Mouse (Mus musculus) CD4-positive, CD25-positive, alpha-beta regulatory T cell, adult 4 months (primary cell): ENCODE results near the gene Zfp91. TPM values are rescaled to one million over a fixed set of nuclear protein-coding genes. Genes with fewer than 3 reads are reported as not detected.
"Not testable (repeated sequence)": the region's sequence is repeated elsewhere in the genome, so short reads cannot be mapped to it uniquely, and the experiment has no call there.

Source experiments
- ATAC-seq: one replicate; pipeline ENCODE4 v1.8.0; 2017
- polyA plus RNA-seq, 2 experiments: library from polyadenylated mRNA; unstranded; fragments of 100-300 nt; shearing (Covaris generic); gene quantifications; one replicate each; pipeline ENCODE4 v1.2.1; 2017

Gene Zfp91
- polyA plus RNA-seq, 2 experiments from 2014 or later = 21.2 to 22.9 TPM

DNA sequence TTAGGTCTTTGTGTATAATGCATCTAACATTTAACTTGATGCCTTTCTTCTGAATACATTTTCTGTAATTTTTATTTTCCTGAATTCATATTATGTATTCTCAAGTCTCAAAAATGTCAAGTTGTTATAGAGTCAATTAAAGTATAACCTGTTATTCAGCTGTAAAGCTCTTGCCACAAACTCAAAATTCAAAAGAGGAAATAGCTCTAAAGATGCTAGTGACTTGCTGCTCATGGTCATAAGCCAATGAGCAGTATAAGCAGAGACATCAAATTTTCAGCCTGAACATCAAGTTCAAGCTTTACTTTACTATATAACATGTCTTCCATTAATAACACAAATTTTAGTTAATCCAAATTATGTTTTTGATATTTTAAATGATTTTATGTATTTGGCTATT is 3.6 kb downstream of the Zfp91 start:
- no peak for ATAC-seq

DNA sequence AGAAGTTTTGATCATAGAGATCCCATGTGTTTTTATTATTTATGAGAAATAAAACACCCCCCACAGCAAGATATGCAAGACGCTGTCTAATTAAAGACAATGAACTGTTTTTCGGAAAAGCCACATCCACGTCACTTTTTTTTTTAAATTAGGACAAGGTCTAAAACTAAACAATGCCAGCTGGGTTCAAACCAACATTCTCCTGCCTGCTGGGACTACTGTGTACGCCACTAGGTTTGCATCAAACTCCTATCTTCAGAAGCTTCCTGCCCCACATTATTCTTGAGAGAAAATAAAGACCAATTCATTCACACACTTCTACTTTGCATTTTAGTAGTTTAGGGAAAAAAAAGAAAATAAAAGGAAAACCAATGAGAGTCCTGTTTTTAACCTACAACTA is 8.2 kb downstream of the Zfp91 start:
- no peak for ATAC-seq

DNA sequence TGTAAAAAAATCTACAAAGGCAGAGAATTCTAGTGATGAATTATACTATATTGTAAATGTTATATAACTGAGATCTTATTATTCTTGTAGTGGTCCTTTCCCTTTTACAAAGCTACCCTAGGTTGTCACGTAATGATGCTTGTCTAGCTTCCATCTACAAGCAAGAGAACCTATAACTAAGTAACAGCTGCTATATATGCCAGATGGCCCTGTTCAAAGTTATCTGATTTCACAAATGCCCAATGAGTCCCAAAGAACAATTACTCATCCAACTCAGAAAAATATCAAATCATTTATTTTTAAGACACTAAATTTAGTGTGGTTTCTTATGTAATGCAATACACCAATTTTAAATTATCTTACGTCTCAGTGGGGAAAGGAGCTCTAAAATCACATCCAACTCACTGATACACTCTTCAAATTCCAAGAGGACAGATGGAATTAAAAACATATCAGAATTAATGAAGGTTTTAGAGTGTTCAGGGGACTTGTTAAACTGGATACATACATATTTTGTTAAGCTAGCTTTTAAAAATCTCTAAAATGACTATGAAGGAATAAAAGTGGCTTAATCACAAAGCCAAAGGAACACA is 9.0 kb downstream of the Zfp91 start:
- no peak for ATAC-seq

DNA sequence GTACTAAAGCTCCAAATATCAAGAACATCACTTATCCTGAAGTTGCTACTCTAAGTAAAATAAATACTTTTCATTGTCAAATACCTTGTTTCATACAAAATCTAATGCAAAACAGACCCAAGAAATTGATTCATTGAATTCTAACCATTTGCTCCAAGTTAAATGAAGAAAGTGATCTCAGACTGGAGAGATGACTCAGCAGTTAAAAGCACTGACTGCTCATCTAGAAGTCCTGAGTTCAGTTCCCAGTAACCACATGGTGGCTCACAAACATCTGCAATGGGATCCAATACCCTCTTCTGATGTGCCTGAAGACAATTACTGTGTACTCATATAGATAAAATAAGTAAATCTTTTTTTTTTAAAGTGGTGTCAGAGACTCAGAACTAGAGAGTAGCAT is 15.5 kb downstream of the Zfp91 start:
- ATAC-seq = no peak

DNA sequence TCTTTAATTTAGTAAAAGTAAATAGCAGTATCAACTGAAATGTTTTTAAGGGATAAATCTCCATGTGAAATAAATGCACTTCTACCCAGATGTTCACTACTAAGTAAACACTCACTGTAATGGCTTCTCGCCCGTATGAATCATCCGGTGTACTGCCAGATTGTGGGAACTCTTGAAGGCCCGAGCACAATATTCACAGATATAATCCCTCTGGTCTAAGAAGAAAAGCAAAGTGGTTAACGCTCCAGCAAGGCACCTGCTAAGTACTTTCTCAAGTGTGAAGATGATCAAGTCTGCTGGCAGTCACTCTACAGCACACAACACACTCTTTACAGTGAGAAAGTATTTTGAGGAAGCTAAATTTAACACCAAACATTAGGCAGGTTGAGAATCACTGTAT is 25.0 kb downstream of the Zfp91 start:
- no peak for ATAC-seq

DNA sequence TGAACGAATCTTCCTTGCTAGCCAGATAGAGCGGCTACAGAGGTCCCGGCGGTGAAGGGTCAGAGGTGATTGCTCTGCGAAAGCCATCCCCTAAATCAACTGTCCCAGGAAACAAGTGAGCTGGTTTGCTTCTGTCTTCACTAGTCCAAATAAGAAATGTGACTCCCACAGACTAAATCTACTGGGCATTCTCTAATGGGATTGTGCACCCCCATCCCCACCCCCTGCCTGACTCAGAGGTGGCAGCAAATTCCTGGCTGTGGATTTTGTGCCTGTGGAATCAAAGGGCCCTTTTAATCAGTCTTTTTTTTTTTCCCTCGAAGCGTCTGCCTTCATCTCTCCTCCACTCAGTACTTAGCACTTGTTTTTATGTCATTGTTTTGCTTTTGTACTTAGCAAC is 30.6 kb downstream of the Zfp91 start, which contains the start of gene Cntf:
Gene Cntf, minus strand, starts transcription at position 325 of the 400 bp plus-strand sequence.
- ATAC-seq = no peak

DNA sequence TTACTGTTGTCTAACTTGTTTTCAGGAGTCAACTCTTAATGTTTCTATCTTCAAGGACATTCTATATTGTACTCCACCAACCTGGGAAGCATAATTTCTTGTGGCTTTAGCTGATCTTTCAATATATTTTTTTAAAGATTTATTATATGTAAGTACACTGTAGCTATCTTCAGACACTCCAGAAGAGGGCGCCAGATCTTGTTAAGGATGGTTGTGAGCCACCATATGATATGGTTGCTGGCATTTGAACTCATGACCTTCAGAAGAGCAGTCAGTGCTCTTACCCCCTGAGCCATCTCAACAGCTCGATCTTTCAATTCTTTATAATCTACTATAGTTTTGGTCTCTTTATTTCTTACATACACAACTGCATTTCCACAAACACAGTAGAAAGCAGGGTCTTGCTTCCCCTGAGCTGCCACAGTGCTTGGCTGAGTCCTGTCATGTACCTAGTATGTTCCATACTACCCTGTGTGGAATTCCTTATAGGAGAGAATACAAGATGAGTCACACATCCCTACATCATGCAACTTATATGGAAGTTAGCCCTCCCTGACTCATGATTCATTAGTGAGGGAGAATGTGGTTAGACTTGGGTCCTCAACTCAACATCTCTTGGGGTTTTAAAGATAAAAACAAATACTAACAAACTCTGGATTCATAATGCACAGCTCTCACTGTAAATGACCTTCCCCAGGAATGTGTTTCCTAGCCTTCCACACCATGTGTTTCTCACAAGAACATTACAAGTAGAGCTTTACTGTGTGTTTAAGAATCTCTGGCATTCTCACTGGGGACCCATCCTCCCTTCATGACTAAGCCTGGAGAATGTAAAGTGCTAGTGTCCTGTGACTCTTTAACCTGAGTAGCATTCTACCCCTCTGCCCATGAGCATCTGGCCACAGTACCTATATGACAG is 33.5 kb downstream of the Zfp91 start:
- ATAC-seq = no peak

DNA sequence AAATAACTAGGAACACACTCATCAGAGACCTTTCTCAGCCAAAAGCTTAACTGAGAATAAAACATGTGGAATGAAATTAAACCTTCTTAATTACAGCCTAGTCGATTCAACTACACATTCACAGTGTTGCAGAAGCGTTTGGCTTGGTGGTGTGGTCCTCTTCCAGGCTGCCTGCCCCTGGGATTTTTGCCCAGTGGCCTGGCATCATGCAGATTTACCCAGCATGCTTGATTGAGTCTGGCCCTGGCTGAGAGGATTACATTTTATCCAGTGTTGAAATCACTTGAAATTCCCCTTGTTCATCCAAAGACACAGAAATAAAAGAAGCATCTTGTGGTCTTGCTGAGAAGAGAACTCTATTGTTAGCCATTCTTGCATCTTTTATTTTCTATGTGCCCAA is 36.3 kb downstream of the Zfp91 start:
- no peak for ATAC-seq

DNA sequence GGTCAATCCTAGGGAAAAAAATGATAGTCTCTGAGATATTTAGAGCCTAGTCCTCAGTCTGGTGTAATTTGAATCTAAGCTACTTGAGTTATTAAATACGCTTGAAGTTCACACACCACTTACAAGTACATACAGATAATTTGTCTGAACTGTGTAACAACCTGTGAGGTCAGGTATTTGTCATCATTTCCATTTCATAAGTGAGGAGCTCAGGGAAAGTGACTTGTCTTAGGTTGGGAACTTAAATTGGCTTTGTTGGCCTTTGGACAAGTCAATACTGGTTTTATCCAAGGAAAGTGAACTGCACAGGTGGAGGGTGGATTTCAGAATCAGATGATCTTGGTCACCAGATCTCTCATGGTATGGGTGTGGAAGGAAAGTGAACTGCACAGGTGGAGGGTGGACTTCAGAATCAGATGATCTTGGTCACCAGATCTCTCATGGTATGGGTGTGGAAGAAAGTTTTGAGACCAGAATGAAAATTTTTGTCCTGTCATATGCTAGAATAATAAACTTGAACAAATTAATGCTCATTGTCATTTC is 36.9 kb downstream of the Zfp91 start:
- no peak for ATAC-seq

DNA sequence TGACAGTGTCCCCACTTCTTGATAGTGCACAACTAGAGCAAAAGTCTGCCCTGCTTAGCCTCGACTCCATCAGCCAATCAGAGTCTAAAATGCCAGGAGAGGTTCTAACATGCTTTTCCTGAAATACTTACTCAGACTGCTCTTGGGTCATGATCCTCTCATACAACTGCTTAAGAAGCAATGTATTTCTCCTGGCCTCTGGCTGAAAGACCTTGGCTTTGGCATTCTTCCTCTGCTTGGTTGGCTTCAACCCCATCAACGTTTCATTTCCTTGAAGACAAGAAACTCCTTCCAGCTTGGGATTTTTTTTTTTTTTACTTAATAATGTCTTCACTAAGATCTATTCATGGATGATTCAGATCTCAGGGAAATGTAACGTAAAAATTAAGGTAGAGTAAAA is 39.6 kb downstream of the Zfp91 start:
- ATAC-seq = no peak

DNA sequence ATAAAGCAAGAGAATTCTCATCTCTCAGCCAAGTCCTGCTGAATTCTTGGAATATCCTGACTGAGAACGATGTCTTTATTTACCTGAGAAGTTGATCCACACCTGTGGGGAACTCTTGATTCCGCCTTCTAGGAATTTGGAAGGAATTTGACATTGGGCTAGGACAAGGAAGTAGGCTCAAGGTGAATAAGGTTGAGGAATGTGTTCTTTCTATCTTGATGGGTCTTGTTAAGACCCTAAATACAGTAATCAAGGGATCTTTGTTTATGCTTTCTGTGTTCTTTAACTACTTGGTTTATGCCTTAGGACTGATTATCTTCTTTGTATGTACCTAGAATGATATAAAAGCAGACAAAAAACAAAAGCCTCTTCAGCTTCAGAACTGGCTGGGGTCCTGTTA is 64.0 kb downstream of the Zfp91 start:
- no peak for ATAC-seq

DNA sequence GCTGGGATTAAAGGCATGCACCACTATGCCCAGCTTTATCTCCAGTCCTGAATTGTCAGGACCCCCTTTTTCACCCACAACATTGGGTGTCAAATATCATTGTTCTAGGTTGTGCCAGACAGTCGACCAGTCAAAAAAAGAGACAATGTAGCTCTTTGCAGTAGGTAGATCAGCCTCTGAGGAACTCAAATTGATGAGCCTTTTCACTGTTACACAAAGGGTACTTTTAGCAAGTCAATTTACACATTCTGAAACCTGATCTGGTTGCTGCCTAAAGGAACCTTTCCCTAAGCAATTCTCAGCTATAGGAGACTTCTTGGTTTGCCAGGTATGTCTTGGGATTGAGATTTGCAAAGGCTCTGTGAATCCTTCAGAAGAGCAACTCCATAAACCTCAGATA is 64.9 kb downstream of the Zfp91 start:
- no peak for ATAC-seq

DNA sequence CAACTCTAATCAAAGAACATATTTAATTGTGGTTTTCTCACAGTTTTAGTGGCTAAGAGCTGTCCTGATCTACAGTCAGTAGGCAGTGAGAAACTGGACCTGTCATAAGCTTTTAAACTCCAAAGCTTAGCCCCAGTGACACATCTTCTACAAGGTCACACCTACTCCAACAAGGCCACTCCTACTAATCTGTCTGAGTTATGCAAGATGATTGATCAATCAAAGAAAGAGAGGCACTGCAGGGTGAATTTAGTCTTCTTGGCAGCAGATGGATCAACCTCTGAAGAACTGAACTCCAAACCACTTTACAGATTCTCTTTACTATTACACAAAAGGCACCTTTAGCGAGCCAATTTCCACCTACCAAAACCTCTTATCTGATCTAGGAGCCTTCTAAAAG is 70.1 kb downstream of the Zfp91 start:
- no peak for ATAC-seq

DNA sequence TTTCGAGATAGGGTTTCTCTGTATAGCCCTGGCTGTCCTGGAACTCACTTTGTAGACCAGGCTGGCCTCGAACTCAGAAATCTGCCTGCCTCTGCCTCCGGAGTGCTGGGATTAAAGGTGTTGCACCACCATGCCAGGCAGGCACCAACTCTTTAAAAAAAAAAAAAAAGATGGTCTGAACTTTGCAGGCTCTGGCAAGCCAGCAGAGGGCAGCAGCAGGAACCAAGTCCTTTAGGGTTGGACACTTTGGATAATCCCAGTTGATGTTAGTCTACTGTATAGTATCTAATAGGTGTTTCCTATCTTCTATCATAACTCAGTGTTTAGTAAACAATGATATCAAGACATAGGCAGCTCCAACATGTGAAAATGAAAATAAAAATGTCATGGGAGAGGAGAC is 73.6 kb downstream of the Zfp91 start:
- no peak for ATAC-seq

DNA sequence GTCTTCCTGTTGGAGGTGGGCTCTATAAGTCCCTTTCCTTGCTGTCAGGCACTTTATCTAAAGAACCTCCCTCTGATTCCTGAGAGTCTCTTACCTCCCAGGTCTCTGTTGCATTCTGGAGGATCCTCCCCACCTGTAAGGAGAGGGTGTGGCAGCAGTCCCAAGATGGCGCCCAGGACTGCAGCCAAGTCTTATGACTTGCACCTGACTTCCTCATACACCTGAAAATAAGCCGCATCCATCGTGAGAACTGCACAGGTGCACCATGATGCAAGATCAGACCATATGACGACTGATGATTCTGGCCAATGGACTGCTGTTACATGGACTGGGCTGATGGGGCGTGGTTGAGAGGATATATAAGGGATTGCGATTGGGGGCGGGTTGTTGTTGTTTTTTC is 74.3 kb downstream of the Zfp91 start:
- ATAC-seq = not testable (repeated sequence)

DNA sequence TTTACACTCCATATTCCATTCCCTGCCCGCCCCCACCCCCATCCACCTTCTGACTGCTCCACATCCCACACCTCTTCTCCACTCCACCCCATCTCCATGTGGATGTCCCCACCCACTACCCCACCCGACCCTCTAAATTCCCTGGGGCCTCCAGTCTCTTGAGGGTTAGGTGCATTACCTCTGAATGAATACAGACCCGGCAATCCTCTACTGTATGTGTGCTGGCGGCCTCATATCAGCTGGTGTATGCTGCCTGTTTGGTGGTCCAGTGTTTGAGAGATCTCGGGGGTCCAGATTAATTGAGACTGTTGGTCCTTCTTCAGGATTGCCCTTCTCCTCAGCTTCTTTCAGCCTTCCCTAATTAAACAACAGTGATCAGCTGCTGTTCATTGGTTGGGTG is 75.0 kb downstream of the Zfp91 start:
- ATAC-seq = not testable (repeated sequence)

DNA sequence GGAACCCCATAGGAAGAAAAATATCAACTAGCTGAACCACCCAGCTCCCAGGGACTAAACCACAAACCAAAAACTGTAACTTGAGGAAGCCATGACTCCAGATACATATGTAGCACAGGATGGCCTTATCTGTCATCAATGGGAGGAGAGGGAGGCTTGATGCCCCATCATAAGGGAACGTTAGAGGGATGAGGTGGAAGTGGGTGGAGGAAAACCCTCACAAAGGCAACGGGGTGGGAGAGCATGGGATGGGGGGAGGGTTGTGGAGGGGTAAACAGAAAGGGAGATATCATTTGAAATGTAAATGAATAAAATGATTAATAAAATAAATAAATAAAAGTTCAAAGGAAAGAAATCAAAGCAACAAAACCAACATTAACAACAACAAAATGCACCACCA is 75.5 kb downstream of the Zfp91 start:
- no peak for ATAC-seq

DNA sequence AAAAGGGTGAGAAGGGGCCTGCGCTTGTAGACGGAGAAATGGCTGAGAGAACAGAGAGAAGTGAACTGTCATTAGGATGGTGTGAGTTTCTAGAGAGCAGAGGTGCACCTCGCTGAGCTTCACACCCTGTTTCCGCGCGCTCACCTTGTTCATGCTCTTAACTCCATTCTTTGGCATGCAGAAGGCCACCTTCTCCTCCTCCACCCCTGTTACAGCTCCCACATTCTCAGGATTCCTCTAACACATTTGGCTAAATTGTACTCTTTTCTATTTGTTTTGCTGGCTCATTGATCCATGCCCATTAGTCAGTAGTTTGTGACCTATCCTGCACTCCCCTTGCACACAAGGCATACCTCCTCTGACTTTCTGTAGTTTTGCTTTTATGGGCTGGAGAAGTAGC is 76.7 kb downstream of the Zfp91 start:
- no peak for ATAC-seq

Other genes starting within 250 kb of the Zfp91 start
- not detected for gene Gm4952, start 196.2 kb downstream of the Zfp91 start, polyA plus RNA-seq
- gene Glyat, start 162.8 kb downstream of the Zfp91 start, polyA plus RNA-seq = under 1 TPM in 1 of 2 experiments, not detected in 1; 0.19 TPM
- not detected for gene Olfr1442, start 125.7 kb downstream of the Zfp91 start, polyA plus RNA-seq
- not detected for gene Olfr1443, start 118.0 kb downstream of the Zfp91 start, polyA plus RNA-seq
- not detected for gene Keg1, start 100.3 kb downstream of the Zfp91 start, polyA plus RNA-seq
- 1 to 10 TPM; 2.9 to 3.4 TPM for gene Cntf, start 30.5 kb downstream of the Zfp91 start, polyA plus RNA-seq
- gene Lpxn, start 67 bp upstream of the Zfp91 start, polyA plus RNA-seq = 100 to 1,000 TPM; 220 to 255 TPM
- 1 to 10 TPM in 1 of 2 experiments, not detected in 1; 1.0 TPM for gene Gm5244, start 50.6 kb upstream of the Zfp91 start, polyA plus RNA-seq
- gene Olfr1444, start 61.2 kb upstream of the Zfp91 start, polyA plus RNA-seq = under 1 TPM; 0.33 to 0.44 TPM
- gene Olfr1445, start 87.7 kb upstream of the Zfp91 start, polyA plus RNA-seq = not detected
- not detected for gene Olfr1446, start 97.4 kb upstream of the Zfp91 start, polyA plus RNA-seq
- not detected for gene Olfr1447, start 107.6 kb upstream of the Zfp91 start, polyA plus RNA-seq
- gene Olfr1448, start 128.3 kb upstream of the Zfp91 start, polyA plus RNA-seq = not detected
- not detected for gene Olfr1449, start 134.7 kb upstream of the Zfp91 start, polyA plus RNA-seq
- not detected for gene Olfr1450, start 154.1 kb upstream of the Zfp91 start, polyA plus RNA-seq
- under 1 TPM in 1 of 2 experiments, not detected in 1; 0.44 TPM for gene Olfr1451, start 198.9 kb upstream of the Zfp91 start, polyA plus RNA-seq
- gene Olfr1453, start 232.2 kb upstream of the Zfp91 start, polyA plus RNA-seq = not detected